Mouse (Mus musculus): Measurements from ENCODE around the gene Bpifb1. TPM values are rescaled to one million over a fixed set of nuclear protein-coding genes. Genes with fewer than 3 reads are reported as not detected.
"Not testable (repeated sequence)": the region's sequence is repeated elsewhere in the genome, so short reads cannot be mapped to it uniquely, and the experiment has no call there.

Gene Bpifb1
- polyA plus RNA-seq, 1 experiment, result not detected

DNA sequence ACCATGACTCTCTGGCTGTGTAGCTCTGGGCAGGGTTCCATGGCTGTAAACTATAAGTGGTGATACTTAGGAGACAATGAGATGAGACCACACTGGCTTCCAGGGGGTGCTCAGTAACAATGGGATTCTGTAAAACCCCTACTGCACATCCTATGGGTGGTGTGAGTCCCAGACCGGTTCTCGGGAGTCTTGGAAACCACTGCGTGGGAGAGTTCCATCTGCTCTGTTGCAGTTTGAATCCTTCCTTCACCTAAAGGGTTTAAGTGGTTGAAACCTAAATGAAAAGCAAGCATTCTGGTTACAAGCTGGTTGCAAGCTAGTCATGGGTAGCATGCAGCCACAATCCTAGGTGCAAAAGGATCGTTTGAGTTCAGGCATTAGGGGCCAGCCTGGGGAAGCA lies 21.3 kb downstream of the Bpifb1 start:
- DNase-seq (ENCODE audit: low spot score), result no peak

DNA sequence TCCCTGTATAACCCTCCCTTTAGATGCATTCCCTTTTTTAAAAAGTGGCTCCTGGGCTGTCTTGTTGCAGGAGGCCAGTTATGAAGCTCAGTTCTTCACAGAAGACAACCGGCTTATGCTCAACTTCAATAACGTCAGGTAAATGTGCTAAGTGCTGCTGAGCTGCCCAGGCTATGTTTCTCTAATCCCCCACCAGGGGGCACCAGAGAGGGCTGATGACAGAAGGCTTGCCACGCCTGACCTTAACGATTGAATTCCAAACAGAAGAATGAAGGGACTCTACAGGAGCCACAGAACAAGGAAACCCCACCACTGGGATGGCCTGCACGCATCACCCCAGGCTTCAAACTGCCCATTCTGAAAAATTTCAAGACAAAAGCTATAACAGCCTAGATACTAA lies 24.6 kb downstream of the Bpifb1 start:
- peak; percentile 37 for DNase-seq (ENCODE audit: low spot score)

DNA sequence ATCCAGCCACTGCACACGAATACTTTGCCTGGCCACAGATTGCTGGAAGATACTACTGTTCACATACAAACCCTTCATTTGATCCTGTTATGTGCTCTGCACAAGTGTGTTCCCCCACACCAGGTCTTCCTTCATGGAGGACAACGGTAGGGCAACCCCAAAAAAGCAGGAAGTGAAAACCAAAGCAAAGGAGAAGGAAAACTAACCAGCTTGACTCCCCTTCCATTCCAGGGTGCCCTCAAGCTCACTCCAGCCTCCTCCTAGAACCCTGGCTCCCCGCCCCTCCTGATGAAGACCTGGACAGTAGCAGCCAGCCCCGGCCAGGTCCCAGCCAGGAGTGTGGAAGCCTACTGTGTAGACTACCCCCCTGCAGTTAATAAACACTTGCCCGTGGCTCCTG lies 29.3 kb downstream of the Bpifb1 start:
- DNase-seq (ENCODE audit: low spot score), result no peak

DNA sequence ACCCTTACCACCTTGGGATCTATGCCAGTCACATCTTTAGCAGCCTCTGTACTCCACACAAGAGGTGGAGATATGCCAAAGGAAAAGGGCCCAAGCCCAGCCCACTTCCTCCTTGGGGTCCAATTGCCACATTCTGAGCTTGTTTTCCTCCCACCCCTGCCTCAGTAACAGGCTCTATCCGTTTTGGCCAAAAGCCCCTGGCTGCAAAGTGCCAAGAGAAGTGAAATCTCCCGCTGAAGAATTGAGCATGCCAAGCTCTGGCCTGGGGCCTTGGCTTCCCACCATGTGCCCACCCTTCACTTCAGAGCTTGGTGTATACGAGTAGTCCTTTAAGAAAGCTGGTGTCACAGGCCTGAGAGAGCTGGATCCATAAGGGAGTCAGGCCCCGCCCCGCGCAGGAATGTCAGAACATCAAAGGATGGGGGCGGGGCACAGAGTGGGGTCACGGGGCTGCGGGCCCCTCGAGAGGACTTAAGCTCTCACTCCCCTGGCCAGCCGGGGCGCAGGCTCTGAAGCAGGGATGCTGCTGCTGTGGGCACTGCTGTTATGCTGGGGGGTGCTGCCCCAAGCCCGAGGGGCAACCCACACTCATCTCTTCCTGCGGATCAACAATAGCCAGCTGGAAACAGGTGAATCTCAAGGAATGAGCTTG lies 32.8 kb downstream of the Bpifb1 start, which contains the start of gene Bpifb5:
Gene Bpifb5, plus strand, starts transcription at position 478 of the 652 bp plus-strand sequence.
- no peak for DNase-seq (ENCODE audit: low spot score)

DNA sequence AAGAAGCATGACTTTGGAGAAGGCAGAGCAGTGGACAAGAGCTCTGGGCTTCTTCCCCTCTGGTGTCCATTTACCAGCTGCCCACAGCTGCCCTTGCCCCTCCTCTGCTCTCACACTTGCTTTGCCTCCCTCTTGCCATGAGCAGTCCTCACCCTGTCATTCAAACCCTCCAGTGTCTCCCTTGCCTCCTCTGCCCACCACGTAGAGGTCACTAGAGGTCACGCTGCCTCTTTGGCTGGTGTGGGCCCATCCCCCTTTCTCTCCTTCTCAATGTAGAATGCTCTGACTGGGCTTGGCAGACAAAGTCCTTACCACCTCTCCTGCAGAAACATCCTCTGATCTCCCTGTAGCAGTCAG lies 33.3 kb downstream of the Bpifb1 start:
- no peak for DNase-seq (ENCODE audit: low spot score)

DNA sequence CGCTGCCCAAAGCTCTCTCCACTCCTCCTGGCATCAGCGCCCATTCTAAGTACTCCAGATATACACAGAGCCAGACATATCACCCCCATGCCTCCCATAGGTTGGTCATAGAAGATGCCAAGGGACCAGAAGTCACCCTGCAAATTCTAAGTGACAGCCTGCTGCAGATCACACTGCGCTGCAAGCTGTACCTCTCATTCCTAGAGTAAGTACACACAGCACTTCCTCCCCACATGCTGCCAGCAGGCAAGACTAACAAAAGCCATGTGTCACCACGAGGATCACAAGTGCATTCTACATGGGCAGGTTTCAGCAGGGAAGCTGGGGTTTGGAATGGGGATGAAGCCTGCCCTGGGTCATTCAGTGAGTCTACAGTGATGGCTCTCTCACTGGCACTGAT lies 36.4 kb downstream of the Bpifb1 start:
- no peak for DNase-seq (ENCODE audit: low spot score)

DNA sequence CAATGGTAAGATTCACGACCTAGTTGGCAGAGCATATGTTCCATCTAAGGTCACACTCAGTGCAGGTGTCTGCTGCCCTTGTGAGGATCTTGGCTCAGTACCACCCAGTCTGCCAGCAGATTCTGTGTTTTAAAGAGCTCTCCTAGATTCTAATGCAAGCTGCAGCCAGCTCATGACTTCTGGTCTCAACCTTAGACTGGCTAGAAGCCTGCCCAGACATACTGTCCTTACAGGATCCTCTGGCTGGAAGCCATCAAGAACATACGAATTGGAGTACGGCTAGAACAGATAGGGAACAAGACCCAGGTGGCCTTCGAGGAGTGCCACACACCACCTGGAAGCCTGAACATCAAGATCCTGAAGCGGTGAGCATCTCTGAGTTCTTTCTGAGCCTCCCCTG lies 37.2 kb downstream of the Bpifb1 start:
- no peak for DNase-seq (ENCODE audit: low spot score)

DNA sequence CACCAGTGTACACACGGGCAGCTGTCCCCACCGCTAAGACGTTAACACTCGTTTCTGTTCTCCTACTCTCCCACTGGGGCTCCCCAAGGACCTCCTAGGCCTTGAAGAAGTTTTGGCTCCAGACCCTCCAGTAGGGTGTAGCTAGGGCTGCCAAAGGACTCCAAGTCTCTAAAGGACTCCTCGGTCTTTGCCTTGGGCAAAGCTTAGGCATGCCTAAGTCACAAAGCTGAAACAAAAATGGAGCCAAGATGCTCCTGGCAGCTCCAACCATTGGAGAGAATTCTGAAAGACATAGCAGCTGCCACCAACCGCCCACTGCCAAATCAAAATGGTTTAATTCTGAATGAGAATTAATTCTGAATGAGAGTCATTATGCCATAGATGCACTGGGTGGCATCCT lies 42.8 kb downstream of the Bpifb1 start:
- no peak for DNase-seq (ENCODE audit: low spot score)

DNA sequence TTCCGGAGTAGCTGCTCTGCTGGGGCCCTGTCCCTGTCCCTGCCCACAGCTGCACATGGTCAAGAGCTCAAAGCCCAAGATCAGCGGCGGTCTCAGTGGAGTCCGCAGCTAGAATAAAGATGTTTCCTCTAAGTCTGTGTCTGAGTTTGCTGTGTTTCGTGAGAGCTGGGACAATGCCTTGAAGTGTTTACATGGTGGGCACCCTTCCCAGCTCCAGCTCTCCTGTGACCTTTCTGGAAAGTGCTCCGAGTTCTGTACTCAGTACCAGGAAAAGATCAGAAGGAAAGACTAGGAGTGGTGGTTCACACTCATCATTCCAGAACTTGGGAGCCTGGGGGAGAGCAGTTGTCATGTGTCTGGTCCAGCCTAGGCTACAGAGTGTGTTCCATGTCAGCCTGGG lies 50.2 kb downstream of the Bpifb1 start:
- DNase-seq (ENCODE audit: low spot score), result no peak

DNA sequence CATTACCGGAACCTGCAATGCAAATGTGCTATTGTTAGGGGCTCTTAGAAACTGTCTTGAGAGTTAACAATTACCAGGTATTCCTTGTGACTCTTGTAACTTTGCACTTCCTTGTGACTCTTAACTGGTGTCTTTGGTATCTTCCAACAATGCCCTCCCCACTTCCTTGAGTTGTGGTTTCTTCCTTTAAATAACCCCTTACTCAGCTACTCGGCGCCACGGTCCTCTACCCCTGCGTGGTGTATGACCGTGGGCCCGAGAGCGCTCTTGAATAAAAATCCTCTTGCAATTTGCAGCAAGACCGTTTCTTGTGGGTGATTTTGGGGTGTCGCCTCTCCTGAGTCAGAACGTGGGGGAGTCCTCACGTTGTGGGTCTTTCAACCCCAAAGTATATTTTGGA lies 52.1 kb downstream of the Bpifb1 start:
- not testable (repeated sequence) for DNase-seq (ENCODE audit: low spot score)

DNA sequence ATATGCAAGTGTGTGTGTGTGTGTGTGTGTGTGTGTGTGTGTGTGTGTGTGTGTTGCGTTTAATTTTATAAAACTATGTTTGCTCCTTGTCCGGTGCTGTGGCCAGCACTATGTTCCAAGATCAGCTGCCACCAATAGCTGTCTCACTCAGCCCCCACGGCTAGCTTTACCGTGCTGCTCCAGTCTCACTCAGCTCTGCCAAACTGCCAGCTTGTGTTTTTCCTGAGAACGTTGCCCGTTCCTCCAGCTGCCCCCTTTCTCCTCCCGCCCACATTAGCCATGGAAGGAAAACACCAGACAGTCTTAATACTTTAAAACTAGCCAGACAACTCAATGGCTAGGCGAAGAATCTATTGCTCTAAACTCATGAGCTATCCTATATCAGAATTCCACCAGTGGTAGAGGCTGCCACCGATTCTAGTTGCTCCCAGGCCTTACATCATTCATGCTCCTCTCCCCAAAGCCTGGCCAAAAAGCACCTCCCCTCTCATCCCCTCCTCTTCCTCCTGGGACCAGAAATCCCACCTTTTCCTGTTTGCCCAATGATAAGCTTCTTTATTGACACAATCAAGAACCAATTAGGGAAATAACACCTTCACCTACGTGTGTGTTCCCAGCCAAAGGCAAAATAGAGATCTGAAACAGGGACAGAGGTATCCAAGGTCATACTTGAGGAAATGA lies 52.9 kb downstream of the Bpifb1 start:
- DNase-seq (ENCODE audit: low spot score), result no peak

DNA sequence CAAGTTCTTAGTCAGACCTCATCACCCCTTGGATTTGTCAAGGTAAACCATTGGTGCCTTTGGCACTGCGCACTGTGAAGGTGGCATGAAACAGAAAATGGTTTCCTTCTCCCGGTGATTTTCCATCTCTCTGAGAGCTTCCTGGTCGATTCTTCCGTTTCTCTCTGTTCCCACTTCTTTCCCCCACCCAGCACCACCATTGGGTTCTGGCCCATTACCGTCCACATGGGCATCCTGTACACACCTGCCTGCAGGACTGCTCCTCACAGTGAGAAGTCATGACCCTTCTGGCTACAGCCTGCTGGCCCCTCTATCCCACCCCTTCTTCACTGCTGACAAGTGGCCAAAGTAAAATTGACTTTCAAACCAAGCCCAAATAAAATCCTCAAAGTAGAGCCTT lies 54.7 kb downstream of the Bpifb1 start:
- no peak for DNase-seq (ENCODE audit: low spot score)

DNA sequence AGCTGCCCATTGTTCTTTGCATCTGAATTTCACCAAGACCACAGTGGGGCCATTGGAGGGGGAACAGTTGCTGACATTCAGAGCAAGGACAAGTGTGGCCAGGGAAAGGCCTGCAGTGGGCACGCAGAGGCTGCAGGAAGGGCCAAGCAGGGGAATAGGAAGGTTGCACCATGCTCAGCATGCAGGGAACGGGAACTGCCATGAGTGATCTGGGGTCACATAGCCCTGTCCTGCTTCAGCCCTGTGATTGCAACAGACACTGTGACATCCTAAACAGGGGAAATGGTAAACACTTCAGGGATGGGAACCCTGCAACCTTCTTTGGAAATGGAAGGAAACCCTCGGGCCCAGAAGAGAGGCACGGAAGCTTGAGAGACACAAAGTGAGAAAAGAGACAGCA lies 64.6 kb downstream of the Bpifb1 start:
- not testable (repeated sequence) for DNase-seq (ENCODE audit: low spot score)

DNA sequence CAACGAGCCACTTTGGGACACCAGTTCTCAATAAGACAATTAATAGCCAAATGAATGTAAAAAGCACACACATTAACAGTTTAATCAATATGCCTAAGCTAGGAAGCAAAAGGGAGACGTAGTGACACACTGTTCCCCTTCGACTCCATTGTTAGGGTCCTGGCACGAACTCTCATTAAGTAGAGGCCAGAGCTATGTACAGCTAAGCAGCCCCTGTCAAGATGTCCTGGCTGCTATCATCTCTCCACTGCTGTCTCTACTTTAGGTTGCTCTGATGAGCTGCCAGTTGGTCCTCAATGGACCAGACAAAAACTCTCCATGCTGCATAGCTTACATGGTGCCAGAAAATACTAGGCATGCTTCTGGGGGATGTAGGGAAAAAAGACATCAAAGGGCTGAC lies 65.2 kb downstream of the Bpifb1 start:
- DNase-seq (ENCODE audit: low spot score), result no peak

DNA sequence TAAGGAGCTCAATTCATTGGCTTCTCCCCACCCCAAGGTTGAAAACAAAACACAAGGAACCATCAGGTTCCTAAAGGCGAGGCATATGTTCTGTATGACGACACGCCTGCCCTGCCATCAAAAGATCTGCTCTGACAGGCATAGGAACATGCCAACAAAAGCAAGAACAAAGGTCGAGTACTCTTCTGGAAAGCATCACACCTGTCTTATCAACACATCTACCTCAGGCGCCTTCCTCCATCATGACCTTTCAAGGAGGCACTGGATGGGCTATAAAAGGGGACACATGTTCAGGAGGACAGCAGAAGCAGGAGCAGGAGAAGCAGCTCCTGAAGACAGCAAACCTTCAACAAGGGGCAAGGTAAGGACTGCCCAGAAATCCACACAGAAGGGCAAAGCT lies 66.9 kb downstream of the Bpifb1 start, which contains the start of gene Bpifb9a:
Gene Bpifb9a, plus strand, starts transcription at position 301 of the 400 bp plus-strand sequence.
- not testable (repeated sequence) for DNase-seq (ENCODE audit: low spot score)

DNA sequence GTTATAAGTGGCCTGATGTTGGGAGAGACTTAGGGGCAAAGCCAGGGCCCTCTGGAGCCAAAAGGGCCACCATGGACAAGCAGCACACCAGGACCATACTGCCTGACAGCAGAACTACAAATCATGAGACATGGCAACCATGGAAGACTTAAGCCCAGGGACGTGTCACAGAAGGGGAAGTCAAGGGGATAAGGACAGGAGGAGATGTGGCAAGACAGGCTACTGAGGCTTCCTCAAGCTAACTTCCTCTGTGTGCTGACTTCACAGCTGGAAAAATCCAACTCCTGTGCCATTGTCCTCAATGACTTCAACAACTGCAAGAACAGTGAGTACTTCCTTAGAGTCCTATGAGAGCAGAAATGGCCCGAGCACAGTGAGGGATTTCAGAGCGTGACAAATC lies 73.8 kb downstream of the Bpifb1 start:
- not testable (repeated sequence) for DNase-seq (ENCODE audit: low spot score)

Other genes starting within 250 kb of the Bpifb1 start
- 0.11 TPM in 1 of 2 replicates, not detected in the other for gene Bpifa6, start 215.9 kb upstream of the Bpifb1 start, polyA plus RNA-seq (2012; rRNA removed)
- not detected in 2 replicates for gene Bpifa2, start 182.6 kb upstream of the Bpifb1 start, polyA plus RNA-seq (2012; rRNA removed)
- gene Bpifa3, start 60.5 kb upstream of the Bpifb1 start, polyA plus RNA-seq (2012; rRNA removed), result not detected in 2 replicates
- not detected in 2 replicates for gene Bpifa1, start 47.9 kb upstream of the Bpifb1 start, polyA plus RNA-seq (2012; rRNA removed)
- gene Bpifa5, start 28.2 kb upstream of the Bpifb1 start, polyA plus RNA-seq (2012; rRNA removed), result not detected in 2 replicates
- gene Bpifb5, start 32.9 kb downstream of the Bpifb1 start, polyA plus RNA-seq (2012; rRNA removed), result 0.27 and 0.37 TPM in 2 replicates
- gene Bpifb9a, start 67.0 kb downstream of the Bpifb1 start, polyA plus RNA-seq (2012; rRNA removed), result not detected in 2 replicates
- not detected in 2 replicates for gene Bpifb9b, start 116.4 kb downstream of the Bpifb1 start, polyA plus RNA-seq (2012; rRNA removed)
- gene Cdk5rap1, start 182.2 kb downstream of the Bpifb1 start, polyA plus RNA-seq (2012; rRNA removed), result 16.9 and 25.0 TPM in 2 replicates
- 16.5 and 17.7 TPM in 2 replicates for gene Snta1, start 217.3 kb downstream of the Bpifb1 start, polyA plus RNA-seq (2012; rRNA removed)
- 16.2 and 16.6 TPM in 2 replicates for gene Cbfa2t2, start 245.7 kb downstream of the Bpifb1 start, polyA plus RNA-seq (2012; rRNA removed)